Mouse (Mus musculus): ENCODE measurements around the gene Krtap19-4. TPM values are rescaled to one million over a fixed set of nuclear protein-coding genes. Genes with fewer than 3 reads are reported as not detected.

Krtap19-4 gene
- not detected in 2 replicates for polyA plus RNA-seq (2012; rRNA removed; ENCODE audit: low replicate concordance)

GRCm38 (mm10) chr16:88884989-88885388 is at the start of gene Krtap19-4:
Gene Krtap19-4, minus strand, starts transcription at chr16:88885089.

DNA sequence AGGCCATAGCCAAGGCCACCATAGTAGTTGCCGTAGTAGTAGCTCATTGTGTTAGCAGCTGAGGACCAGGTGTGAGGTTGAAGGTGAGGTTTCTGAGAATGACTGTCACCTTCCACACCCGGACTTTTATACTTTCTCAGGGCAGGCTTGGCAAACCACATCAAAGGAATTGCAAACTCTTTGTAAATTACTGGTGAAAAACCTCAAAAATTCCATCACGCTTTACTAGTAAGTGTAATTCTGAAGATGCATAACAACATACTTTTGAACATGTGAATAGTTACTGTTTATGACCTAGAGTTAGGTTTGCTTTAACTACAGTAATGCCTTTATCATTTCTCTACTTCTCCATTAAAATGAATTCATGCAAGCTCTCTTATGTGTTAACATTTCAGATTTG is 47.3 kb upstream of the Krtap19-4 start, which contains the start of gene Krtap19-9b:
TSS of gene Krtap19-9b (minus strand) at position 101 of the 400 bp plus-strand sequence.

DNA sequence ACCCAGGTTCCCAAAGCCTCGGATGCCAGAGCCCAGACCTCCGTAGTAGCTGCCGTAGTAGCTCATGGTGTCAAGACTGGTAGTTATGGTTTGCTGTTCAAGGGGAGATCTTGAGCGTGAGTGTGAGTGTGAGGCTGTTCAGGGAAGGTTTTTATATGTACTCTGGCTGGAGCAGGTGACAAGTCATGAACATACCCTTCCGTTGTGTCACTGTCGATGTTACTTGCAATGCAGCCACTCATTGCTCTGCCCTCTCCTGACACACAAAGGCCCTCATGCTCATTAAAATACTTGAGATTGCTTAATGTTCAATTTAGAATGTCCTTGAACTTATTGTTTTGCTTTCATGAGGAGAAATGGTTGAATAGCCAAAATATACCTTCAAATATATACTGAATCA is 11.5 kb upstream of the Krtap19-4 start, which contains the start of gene Krtap19-5:
TSS of gene Krtap19-5 (minus strand) at position 101 of the 400 bp plus-strand sequence.

DNA sequence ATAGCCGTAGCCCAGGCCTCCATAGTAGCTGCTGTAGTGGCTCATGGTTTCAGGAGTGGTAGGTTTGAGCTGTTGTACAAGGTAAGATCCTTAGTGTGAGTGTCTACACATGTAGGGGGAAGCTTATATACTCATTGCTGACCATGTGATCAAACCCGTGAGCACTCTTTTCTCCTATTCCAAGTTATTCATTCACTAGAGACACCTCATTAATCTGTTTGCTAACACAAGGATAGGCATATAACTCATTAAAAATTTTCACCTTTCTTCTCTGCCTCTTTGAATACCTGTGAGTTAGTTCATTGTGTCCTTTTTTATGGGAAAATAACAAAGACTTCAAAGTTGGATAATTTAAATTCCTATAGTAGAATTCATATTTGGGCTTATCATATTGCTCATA is 7.0 kb downstream of the Krtap19-4 start, which contains the start of gene Krtap19-3:
TSS of gene Krtap19-3 (minus strand) at position 101 of the 400 bp plus-strand sequence.

GRCm38 (mm10) chr16:88874169-88874568 is 10.7 kb downstream of the Krtap19-4 start, which contains the start of gene Krtap19-2:
Gene Krtap19-2, minus strand, starts transcription at chr16:88874269.

DNA sequence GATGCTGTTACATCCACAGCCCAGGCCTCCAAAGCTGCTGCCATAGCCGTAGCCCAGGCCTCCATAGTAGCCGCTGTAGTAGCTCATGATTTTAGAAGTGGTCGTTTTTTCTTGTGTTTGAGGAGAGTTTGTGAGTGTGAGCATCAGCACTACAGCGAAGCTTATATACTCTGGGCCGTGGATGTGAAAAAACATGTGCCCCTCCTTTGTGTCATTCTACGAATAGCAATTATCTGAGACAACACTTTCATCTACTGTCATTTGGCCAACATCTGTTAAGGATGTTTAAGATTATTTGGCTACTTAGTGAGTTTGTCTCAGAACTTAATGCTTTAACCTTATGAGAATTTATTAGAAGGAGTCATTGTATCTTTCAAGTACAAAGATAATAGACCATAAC is 15.6 kb downstream of the Krtap19-4 start, which contains the start of gene Krtap19-1:
TSS of gene Krtap19-1 (minus strand) at position 101 of the 400 bp plus-strand sequence.

Other genes starting within 250 kb of the Krtap19-4 start
- not detected in 2 replicates for gene Krtap26-1, start 237.3 kb downstream of the Krtap19-4 start, polyA plus RNA-seq (2012; rRNA removed; ENCODE audit: low replicate concordance)
- not detected in 2 replicates for gene Krtap27-1, start 213.4 kb downstream of the Krtap19-4 start, polyA plus RNA-seq (2012; rRNA removed; ENCODE audit: low replicate concordance)
- not detected in 2 replicates for gene 2310061N02Rik, start 177.1 kb downstream of the Krtap19-4 start, polyA plus RNA-seq (2012; rRNA removed; ENCODE audit: low replicate concordance)
- gene Krtap13-1, start 156.2 kb downstream of the Krtap19-4 start, polyA plus RNA-seq (2012; rRNA removed; ENCODE audit: low replicate concordance) = not detected in 2 replicates
- gene Krtap13, start 133.5 kb downstream of the Krtap19-4 start, polyA plus RNA-seq (2012; rRNA removed; ENCODE audit: low replicate concordance) = not detected in 2 replicates
- gene 2310034C09Rik, start 126.2 kb downstream of the Krtap19-4 start, polyA plus RNA-seq (2012; rRNA removed; ENCODE audit: low replicate concordance) = not detected in 2 replicates
- gene 2310057N15Rik, start 110.9 kb downstream of the Krtap19-4 start, polyA plus RNA-seq (2012; rRNA removed; ENCODE audit: low replicate concordance) = not detected in 2 replicates
- gene Gm5965, start 107.2 kb downstream of the Krtap19-4 start, polyA plus RNA-seq (2012; rRNA removed; ENCODE audit: low replicate concordance) = not detected in 2 replicates
- gene Gm20741, start 72.9 kb downstream of the Krtap19-4 start, polyA plus RNA-seq (2012; rRNA removed; ENCODE audit: low replicate concordance) = not detected in 2 replicates
- gene Krtap15, start 64.9 kb downstream of the Krtap19-4 start, polyA plus RNA-seq (2012; rRNA removed; ENCODE audit: low replicate concordance) = not detected in 2 replicates
- gene Krtap14, start 58.9 kb downstream of the Krtap19-4 start, polyA plus RNA-seq (2012; rRNA removed; ENCODE audit: low replicate concordance) = not detected in 2 replicates
- not detected in 2 replicates for gene Krtap19-1, start 15.7 kb downstream of the Krtap19-4 start, polyA plus RNA-seq (2012; rRNA removed; ENCODE audit: low replicate concordance)
- gene Krtap19-2, start 10.8 kb downstream of the Krtap19-4 start, polyA plus RNA-seq (2012; rRNA removed; ENCODE audit: low replicate concordance) = not detected in 2 replicates
- gene Krtap19-3, start 7.1 kb downstream of the Krtap19-4 start, polyA plus RNA-seq (2012; rRNA removed; ENCODE audit: low replicate concordance) = not detected in 2 replicates
- gene Krtap19-5, start 11.4 kb upstream of the Krtap19-4 start, polyA plus RNA-seq (2012; rRNA removed; ENCODE audit: low replicate concordance) = not detected in 2 replicates
- gene Krtap19-9b, start 47.2 kb upstream of the Krtap19-4 start, polyA plus RNA-seq (2012; rRNA removed; ENCODE audit: low replicate concordance) = not detected in 2 replicates
- not detected in 2 replicates for gene Krtap16-3, start 77.8 kb upstream of the Krtap19-4 start, polyA plus RNA-seq (2012; rRNA removed; ENCODE audit: low replicate concordance)
- gene Krtap22-2, start 125.7 kb upstream of the Krtap19-4 start, polyA plus RNA-seq (2012; rRNA removed; ENCODE audit: low replicate concordance) = not detected in 2 replicates
- not detected in 2 replicates for gene Gm10229, start 130.2 kb upstream of the Krtap19-4 start, polyA plus RNA-seq (2012; rRNA removed; ENCODE audit: low replicate concordance)
- not detected in 2 replicates for gene Krtap6-1, start 146.6 kb upstream of the Krtap19-4 start, polyA plus RNA-seq (2012; rRNA removed; ENCODE audit: low replicate concordance)
- gene Gm10228, start 156.4 kb upstream of the Krtap19-4 start, polyA plus RNA-seq (2012; rRNA removed; ENCODE audit: low replicate concordance) = not detected in 2 replicates
- gene Krtap6-5, start 162.8 kb upstream of the Krtap19-4 start, polyA plus RNA-seq (2012; rRNA removed; ENCODE audit: low replicate concordance) = not detected in 2 replicates
- gene 1110025L11Rik, start 178.9 kb upstream of the Krtap19-4 start, polyA plus RNA-seq (2012; rRNA removed; ENCODE audit: low replicate concordance) = not detected in 2 replicates
- not detected in 2 replicates for gene Krtap6-3, start 198.9 kb upstream of the Krtap19-4 start, polyA plus RNA-seq (2012; rRNA removed; ENCODE audit: low replicate concordance)

Measured in duodenum, adult 2 months (tissue).